Mouse (Mus musculus) midbrain, embryonic 12.5 days (tissue): ENCODE data around the gene BC035044. TPM values are rescaled to one million over a fixed set of nuclear protein-coding genes. Genes with fewer than 3 reads are reported as not detected.
"Not testable (repeated sequence)": the region's sequence is repeated elsewhere in the genome, so short reads cannot be mapped to it uniquely, and the experiment has no call there.

Source experiments
- ATAC-seq: fragments of 200-750 bp; cut with Nextera tagmentation; 2 replicates; pipeline ENCODE4 v1.8.0; 2017; ENCODE audit warnings: low read depth, moderate TSS enrichment, moderate library complexity; ENCODE audit not compliant: low FRiP score
- H3K27ac ChIP-seq: fragments of 300-500 bp; sonication (generic); replicated peaks from 2 replicates; pipeline ENCODE4 v1.5.1; 2016; ENCODE audit warnings: mild to moderate bottlenecking
- H3K27me3 ChIP-seq: fragments of 300-500 bp; sonication (generic); 2 replicates; pipeline ENCODE4 v1.6.1; 2016; ENCODE audit warnings: mild to moderate bottlenecking
- H3K36me3 ChIP-seq: fragments of 300-500 bp; sonication (generic); 2 replicates; pipeline ENCODE4 v1.6.1; 2016
- H3K4me1 ChIP-seq: fragments of 300-500 bp; sonication (generic); 2 replicates; pipeline ENCODE4 v1.6.1; 2016
- H3K4me2 ChIP-seq: fragments of 300-500 bp; sonication (generic); replicated peaks from 2 replicates; pipeline ENCODE4 v1.6.1; 2016; ENCODE audit warnings: mild to moderate bottlenecking, moderate library complexity
- H3K4me3 ChIP-seq: fragments of 300-500 bp; sonication (generic); 2 replicates; pipeline ENCODE4 v1.5.1; 2016; ENCODE audit warnings: mild to moderate bottlenecking
- H3K9ac ChIP-seq: fragments of 300-500 bp; sonication (generic); replicated peaks from 2 replicates; pipeline ENCODE4 v1.6.1; 2016; ENCODE audit warnings: mild to moderate bottlenecking, moderate library complexity
- H3K9me3 ChIP-seq: fragments of 300-500 bp; sonication (generic); 2 replicates; pipeline ENCODE4 v1.6.1; 2016; ENCODE audit warnings: mild to moderate bottlenecking
- WGBS: fragments of 180-500 bp; shearing (Covaris S2); methylation state at CpG from one replicate; pipeline ENCODE4 v1.1.7; 2016; 5-methylcytosine and 5-hydroxymethylcytosine counted together
- polyA plus RNA-seq: library from polyadenylated mRNA; unstranded; fragments of >200 nt; fragmentation: Nextera tagmentation; extraction: Ambion mirVana; gene quantifications from 2 replicates; pipeline ENCODE4 v1.2.1, GENCODE M21; 2016

Gene BC035044
- polyA plus RNA-seq, 1 experiment from 2014 or later, result 0.26 TPM

DNA sequence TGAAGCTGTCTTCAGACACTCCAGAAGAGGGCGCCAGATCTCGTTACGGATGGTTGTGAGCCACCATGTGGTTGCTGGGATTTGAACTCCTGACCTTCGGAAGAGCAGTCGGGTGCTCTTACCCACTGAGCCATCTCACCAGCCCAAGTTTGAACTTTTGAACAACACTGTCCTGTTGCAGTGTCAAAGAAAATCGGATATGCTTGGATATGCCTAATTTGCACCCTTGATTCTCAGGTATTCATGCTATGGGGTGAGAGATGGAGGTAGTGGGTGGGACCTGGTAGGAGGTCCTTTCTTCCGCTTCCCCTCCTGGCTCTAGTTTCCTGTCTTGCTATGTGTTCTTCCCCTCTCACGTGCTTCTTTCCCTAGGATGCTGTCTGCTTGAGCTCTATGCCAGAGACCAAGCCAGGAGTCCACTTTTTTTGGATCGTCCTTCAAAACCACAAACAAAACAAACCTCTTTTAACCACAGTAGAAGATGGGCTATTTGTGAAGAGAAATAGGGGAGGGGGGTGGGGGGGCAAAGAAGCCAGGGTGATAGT, 44.9 kb downstream of the BC035044 start:
- no peak for ATAC-seq
- no peak overlapping the region for H3K9ac ChIP-seq
- no peak overlapping the region for H3K4me3 ChIP-seq
- H3K36me3 ChIP-seq, result no peaks in the 10 kb centered on the region
- H3K4me1 ChIP-seq, result peaks cover 14% of the 10 kb centered on the region
- H3K4me2 ChIP-seq, result no peak overlapping the region
- 0 out of 2 replicates have a peak, but pooled peaks cover 4% of the 10 kb centered on the region for H3K27me3 ChIP-seq
- no peaks in the 10 kb centered on the region for H3K9me3 ChIP-seq
- no peak overlapping the region for H3K27ac ChIP-seq
- WGBS, result 62% methylated on average over 8 of the region's 9 CpGs

DNA sequence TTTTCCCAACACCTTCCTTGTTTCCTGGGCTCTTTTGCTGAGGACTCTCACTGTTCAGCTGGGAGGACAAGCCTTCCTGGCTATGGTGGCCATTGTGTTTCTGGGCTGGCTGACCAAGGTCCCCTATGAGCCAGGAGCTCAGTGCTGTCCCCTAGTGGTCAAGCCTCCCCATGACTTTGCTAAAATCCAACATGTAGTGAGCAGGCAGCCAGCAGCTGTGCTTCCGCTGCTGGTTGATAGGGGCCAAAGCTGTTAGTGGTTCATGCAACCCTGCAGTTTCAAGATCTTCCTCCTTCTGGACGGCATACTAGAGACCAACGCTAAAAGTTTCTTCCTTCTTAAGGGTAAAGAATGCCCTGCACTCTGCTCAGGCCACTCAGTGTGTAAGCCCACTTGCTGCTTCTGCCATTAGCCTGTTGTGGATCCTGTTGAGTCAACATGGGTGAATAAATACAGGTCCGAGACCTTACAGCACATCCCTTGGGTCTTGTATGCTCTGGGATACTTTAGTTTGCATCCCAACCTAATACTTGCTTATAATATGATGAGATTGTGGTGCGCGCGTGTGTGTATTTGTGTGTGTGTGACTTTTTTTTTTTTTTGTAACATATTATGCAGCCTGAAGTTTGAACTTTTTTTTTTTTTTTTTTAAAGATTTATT, 45.5 kb downstream of the BC035044 start:
- Histone ChIP-seq H3K4me2 (0 out of 2 replicates have a peak overlapping the region, but pooled peaks have one; percentile 31), H3K36me3 (no peaks in the 10 kb centered on the region), H3K9ac (no peak overlapping the region), H3K9me3 (no peaks in the 10 kb centered on the region), H3K4me3 (peak overlapping the region; percentile 13; the same call in 1 of the 2 replicates), H3K4me1 (peaks cover 14% of the 10 kb centered on the region), H3K27ac (no peak overlapping the region), H3K27me3 (0 out of 2 replicates have a peak, but pooled peaks cover 4% of the 10 kb centered on the region)
- peak; percentile 20; the same call in 1 of the 2 replicates for ATAC-seq
- 26% methylated on average over 7 of the region's 7 CpGs for WGBS

DNA sequence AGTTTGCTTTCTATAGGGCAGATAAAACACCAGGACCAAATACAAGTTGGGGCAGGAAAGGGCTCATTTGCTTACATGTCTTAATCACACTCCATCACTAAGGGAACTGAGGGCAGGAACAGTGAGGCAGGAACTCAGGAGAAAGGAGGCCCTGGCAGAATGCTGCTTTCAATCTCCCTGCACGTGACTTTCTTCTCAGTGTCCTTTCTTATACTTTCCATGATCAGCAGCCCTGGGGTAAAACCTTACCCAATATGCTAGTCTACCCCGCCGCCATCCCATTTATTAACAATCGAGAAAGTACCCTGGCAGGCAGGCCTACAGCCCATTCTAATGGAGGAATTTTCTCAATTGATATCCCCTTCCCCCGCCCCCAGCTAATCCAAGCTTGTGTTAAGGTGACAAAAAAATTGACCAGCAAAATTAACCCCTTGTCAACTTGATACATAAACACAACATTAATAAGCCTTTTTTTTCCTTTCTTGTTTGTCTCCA, 46.3 kb downstream of the BC035044 start:
- Histone ChIP-seq H3K9ac (no peak overlapping the region), H3K27ac (no peak overlapping the region), H3K27me3 (0 out of 2 replicates have a peak, but pooled peaks cover 4% of the 10 kb centered on the region), H3K4me2 (no peak overlapping the region), H3K36me3 (no peaks in the 10 kb centered on the region), H3K9me3 (no peaks in the 10 kb centered on the region), H3K4me1 (peaks cover 14% of the 10 kb centered on the region), H3K4me3 (no peak overlapping the region)
- WGBS, result 80% methylated on average over 5 of the region's 5 CpGs
- ATAC-seq, result no peak

DNA sequence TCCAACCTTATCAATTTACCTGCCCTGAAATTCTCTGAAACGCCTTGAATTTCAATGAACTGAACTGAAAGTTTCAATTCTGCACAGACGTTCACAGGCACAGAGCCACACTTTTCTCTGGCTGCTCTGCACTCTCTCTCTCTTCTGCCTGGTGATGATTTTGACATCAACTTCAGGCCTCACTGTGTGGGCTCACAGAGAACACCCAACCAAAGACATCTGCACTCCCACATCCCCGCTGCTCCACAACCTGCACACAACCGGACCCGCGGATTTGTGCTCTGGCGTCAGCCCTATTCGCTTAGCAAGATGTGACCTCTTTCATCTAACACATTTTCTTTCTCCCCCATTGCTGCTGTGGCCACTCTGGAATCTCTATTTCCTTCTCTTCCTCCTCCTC, 46.8 kb downstream of the BC035044 start:
- H3K27me3 ChIP-seq, result 0 out of 2 replicates have a peak, but pooled peaks cover 4% of the 10 kb centered on the region
- peak overlapping the region; percentile 73; the same call in 1 of the 2 replicates for H3K9ac ChIP-seq
- 32% methylated on average over 8 of the region's 8 CpGs for WGBS
- ATAC-seq, result no peak
- H3K4me1 ChIP-seq, result peaks cover 14% of the 10 kb centered on the region
- H3K4me3 ChIP-seq, result peak overlapping the region; percentile 81
- H3K9me3 ChIP-seq, result no peaks in the 10 kb centered on the region
- H3K27ac ChIP-seq, result no peak overlapping the region
- no peaks in the 10 kb centered on the region for H3K36me3 ChIP-seq
- H3K4me2 ChIP-seq, result peak overlapping the region; percentile 68

DNA sequence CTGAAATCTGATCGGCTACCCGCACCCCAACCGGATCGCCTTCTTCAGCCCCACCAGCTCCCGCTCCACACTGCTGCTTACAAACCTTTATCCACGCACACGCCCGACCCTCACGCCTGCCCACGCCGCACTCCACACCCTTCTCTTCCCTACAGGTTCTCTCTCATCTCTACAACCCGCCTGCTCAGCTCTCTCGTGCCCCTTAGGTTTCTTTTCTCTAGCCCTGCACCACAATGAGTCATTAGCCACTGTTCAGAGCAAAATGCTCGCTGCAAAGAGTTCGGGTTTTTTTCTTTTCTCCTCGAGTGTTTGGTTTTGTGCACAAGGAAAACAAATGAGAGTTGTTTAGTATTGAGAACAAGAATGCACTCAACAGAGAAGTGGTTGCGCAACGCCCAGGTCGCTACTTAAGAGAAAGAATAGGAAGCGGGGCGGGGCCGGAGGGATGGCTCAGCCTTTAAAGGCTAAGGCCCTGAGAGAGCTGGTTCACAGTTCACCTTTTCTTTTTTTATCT, 47.4 kb downstream of the BC035044 start:
- under 1% methylated on average over 22 of the region's 22 CpGs for WGBS
- Histone ChIP-seq H3K27me3 (0 out of 2 replicates have a peak, but pooled peaks cover 4% of the 10 kb centered on the region), H3K4me3 (peak overlapping the region; percentile 81), H3K4me2 (peak overlapping the region; percentile 68), H3K9me3 (no peaks in the 10 kb centered on the region), H3K9ac (peak overlapping the region; percentile 73), H3K4me1 (peaks cover 14% of the 10 kb centered on the region), H3K36me3 (no peaks in the 10 kb centered on the region), H3K27ac (peak overlapping the region; percentile 84)
- peak; percentile 45 for ATAC-seq

DNA sequence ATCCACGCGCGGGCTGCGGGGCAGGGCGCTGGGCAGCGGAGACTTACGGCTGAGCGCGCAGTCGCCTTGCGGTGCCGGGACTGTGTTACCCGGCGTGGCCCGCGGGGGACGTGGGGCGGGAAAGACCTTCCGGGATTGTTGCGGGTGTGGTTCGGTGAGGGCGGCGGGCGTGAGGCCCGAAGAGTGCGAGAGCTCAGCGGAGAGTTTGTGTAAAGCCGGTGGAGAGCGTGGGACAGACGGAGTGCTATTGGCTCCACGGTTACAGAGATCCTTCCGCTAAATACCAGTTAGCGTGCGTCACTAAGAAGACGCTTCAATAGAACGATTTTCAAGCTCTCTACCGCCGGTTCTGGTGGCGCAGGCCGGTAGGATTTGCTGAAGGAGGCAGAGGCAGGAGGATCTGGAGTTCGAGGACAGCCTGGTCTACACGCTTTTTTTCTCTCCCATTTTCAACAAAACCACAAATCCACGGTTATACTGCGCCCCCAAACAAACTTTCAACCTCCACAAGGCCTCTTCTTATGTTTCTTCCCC, 47.9 kb downstream of the BC035044 start:
- H3K4me3 ChIP-seq, result peak overlapping the region; percentile 81
- H3K9me3 ChIP-seq, result no peaks in the 10 kb centered on the region
- peak overlapping the region; percentile 68 for H3K4me2 ChIP-seq
- 0 out of 2 replicates have a peak, but pooled peaks cover 4% of the 10 kb centered on the region for H3K27me3 ChIP-seq
- peak overlapping the region; percentile 84 for H3K27ac ChIP-seq
- peaks cover 14% of the 10 kb centered on the region for H3K4me1 ChIP-seq
- ATAC-seq, result peak; percentile 69
- H3K9ac ChIP-seq, result peak overlapping the region; percentile 73
- H3K36me3 ChIP-seq, result no peaks in the 10 kb centered on the region
- WGBS, result under 1% methylated on average over 44 of the region's 44 CpGs

DNA sequence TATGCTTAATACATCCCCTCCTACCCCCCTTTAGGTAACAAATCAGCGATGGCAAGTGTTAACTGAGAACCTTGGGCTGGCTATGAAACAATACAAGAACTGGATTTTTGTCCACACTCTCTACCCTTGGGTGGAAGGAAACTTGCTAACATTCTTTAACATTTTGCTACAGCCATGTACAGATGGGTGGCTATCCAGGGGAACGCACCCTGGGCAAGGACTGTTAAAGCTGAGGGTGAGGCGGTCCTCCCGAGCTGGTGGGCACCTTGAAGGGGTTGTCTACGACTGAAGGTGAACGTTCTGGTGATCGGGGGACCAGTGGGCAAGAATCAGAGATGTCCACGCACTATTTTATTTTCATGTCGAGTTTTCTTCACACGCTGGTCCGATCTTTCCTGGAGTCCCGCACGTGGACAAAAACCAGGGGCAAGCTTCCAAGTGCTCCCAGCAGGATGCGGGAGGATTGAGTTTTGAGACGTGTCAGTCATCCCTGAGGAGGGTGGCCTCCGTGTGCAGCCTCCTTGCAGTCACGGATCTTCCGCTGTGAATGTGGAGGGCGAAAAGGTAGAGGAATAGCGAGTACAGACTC, 48.5 kb downstream of the BC035044 start:
- no peaks in the 10 kb centered on the region for H3K36me3 ChIP-seq
- H3K27me3 ChIP-seq, result 0 out of 2 replicates have a peak, but pooled peaks cover 4% of the 10 kb centered on the region
- H3K9me3 ChIP-seq, result no peaks in the 10 kb centered on the region
- H3K4me2 ChIP-seq, result peak overlapping the region; percentile 68
- no peak for ATAC-seq
- peak overlapping the region; percentile 81 for H3K4me3 ChIP-seq
- H3K27ac ChIP-seq, result peak overlapping the region; percentile 79
- under 1% methylated on average over 20 of the region's 20 CpGs for WGBS
- peak overlapping the region; percentile 73 for H3K9ac ChIP-seq
- peaks cover 14% of the 10 kb centered on the region for H3K4me1 ChIP-seq

DNA sequence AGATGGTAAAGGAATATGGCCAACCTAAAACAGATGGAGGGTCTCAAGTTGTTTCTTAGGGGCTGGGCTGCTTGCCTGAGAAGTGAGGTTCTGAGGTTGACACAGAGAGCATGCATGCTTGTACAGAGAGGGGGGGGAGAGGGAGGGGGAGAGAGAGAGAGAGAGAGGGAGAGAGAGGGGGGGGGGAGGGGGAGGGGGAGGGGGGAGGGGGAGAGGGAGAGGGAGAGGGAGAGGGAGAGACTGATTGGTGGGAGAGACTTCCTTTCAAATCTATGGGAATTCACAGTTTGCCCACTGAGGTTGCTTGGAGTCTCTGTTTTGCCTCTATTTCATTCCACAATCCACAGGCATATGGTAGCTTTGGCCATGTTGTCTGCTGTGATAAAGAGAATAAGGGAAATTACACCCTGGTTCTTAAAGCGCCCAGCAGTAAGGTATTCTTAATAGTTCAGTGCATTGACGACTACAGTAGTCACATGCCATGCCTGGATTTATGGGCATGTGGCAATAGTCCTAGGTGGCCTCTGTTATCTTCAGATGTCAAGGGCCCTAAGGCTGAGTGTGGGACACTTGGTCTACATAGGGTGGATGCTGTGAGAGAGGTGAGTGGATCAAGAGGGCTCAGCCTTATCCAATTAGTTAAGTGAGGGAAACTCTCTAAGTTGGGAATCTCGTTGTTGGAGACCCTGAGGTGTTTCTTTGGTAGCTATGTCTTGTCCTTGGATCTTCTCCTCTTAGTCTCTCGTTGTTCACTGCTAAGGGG, 49.4 kb downstream of the BC035044 start:
- H3K27ac ChIP-seq, result no peak overlapping the region
- peak overlapping the region; percentile 81 for H3K4me3 ChIP-seq
- no peak for ATAC-seq
- WGBS, result 43% methylated on average over 4 of the region's 4 CpGs
- H3K4me1 ChIP-seq, result peaks cover 14% of the 10 kb centered on the region
- no peak overlapping the region for H3K9ac ChIP-seq
- no peaks in the 10 kb centered on the region for H3K36me3 ChIP-seq
- no peaks in the 10 kb centered on the region for H3K9me3 ChIP-seq
- H3K27me3 ChIP-seq, result 0 out of 2 replicates have a peak, but pooled peaks cover 4% of the 10 kb centered on the region
- H3K4me2 ChIP-seq, result peak overlapping the region; percentile 68

DNA sequence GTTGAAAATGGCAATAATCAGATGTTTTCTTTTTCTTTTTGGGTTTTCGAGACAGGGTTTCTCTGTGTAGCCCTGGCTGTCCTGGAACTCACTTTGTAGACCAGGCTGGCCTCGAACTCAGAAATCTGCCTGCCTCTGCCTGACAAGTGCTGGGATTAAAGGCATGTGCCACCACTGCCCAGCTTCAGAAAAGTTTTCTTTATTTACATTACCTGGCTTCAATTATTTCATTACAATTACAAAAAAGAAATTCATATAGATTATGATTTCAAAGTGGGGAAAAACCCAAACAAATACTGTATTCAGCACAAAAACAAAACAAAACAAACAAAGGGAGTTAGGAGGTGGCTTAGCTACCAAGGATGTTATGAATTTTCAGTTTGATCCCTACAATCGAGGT, 50.3 kb downstream of the BC035044 start:
- not testable (repeated sequence) for H3K9me3 ChIP-seq, H3K27me3 ChIP-seq, H3K27ac ChIP-seq, H3K4me3 ChIP-seq, ATAC-seq, H3K36me3 ChIP-seq, H3K9ac ChIP-seq, H3K4me2 ChIP-seq
- WGBS, result 91% methylated on average over 3 of the region's 3 CpGs
- peaks cover 14% of the 10 kb centered on the region for H3K4me1 ChIP-seq

DNA sequence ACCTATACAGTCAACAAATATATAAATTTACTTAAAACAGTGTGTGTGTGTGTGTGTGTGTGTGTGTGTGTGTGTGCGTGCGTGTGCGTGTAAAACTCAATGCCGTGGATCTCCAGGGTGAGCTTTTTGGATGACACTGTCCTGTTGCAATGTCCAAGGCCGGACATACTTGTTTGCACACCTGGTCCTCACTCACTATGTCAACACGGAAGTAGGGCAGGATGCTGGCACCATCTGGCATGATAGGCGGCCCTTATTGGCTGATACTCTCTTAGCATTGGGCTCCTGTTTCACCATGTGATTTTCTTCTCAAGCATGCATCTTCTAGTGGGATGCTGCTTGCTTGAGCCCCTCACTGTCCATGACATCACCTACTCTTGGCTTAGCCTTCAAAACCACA, 51.0 kb downstream of the BC035044 start:
- Histone ChIP-seq H3K9ac (no peak overlapping the region), H3K9me3 (no peaks in the 10 kb centered on the region), H3K36me3 (no peaks in the 10 kb centered on the region), H3K4me2 (peak overlapping the region; percentile 59), H3K27ac (no peak overlapping the region), H3K4me1 (peaks cover 14% of the 10 kb centered on the region), H3K4me3 (peak overlapping the region; percentile 83), H3K27me3 (0 out of 2 replicates have a peak, but pooled peaks cover 4% of the 10 kb centered on the region)
- WGBS, result 71% methylated on average over 7 of the region's 7 CpGs
- no peak for ATAC-seq

DNA sequence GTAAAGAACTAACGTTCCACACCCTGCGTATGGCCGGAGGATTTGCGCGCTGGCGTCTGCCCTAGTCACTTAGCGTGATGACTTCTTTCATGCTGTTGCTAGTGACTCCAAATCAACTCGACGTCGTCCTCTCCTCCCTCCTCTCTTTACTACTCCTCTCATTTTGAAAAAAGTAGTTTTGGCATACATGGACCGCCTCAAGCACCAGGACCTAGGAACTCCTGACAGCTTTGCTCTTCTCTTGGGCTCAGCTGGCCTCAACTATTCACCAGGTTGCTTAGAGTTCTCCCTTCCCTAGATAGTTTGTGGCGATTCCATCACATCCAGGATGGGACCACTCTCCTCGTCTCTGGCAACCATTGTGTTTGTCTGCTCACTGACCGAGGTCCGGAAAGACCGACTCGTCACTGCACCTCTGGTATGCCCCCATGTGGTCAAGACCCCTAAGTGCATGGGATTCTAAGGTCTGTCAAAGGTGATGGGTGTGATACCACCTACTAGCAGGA, 51.6 kb downstream of the BC035044 start:
- 0% methylated on average over 17 of the region's 17 CpGs for WGBS
- peak overlapping the region; percentile 59 for H3K4me2 ChIP-seq
- H3K27ac ChIP-seq, result peak overlapping the region; percentile 87
- H3K9me3 ChIP-seq, result no peaks in the 10 kb centered on the region
- peak overlapping the region; percentile 83 for H3K4me3 ChIP-seq
- ATAC-seq, result peak; percentile 7
- H3K9ac ChIP-seq, result peak overlapping the region; percentile 46; the same call in 1 of the 2 replicates
- 0 out of 2 replicates have a peak, but pooled peaks cover 4% of the 10 kb centered on the region for H3K27me3 ChIP-seq
- H3K36me3 ChIP-seq, result no peaks in the 10 kb centered on the region
- H3K4me1 ChIP-seq, result peaks cover 13% of the 10 kb centered on the region
